Mouse (Mus musculus) frontal cortex, adult 2 months (tissue): ENCODE measurements around the gene Nepro. TPM values are rescaled to one million over a fixed set of nuclear protein-coding genes. Genes with fewer than 3 reads are reported as not detected.

ENCODE experiments used
- DNase-seq, 2 experiments: peaks; one replicate each; pipeline ENCODE4 v3.0.0; 2022; ENCODE audit warnings: low spot score in 1 of 2; ENCODE audit errors: extremely low spot score in 1 of 2
- polyA plus RNA-seq: library from polyadenylated mRNA; depleted of rRNA; stranded (reverse); fragments of >200 nt; gene quantifications from 2 replicates; pipeline ENCODE4 v1.2.3, GENCODE M21; 2012; rRNA removed

Gene Nepro
- polyA plus RNA-seq, 1 experiment = 3.9 TPM

DNA sequence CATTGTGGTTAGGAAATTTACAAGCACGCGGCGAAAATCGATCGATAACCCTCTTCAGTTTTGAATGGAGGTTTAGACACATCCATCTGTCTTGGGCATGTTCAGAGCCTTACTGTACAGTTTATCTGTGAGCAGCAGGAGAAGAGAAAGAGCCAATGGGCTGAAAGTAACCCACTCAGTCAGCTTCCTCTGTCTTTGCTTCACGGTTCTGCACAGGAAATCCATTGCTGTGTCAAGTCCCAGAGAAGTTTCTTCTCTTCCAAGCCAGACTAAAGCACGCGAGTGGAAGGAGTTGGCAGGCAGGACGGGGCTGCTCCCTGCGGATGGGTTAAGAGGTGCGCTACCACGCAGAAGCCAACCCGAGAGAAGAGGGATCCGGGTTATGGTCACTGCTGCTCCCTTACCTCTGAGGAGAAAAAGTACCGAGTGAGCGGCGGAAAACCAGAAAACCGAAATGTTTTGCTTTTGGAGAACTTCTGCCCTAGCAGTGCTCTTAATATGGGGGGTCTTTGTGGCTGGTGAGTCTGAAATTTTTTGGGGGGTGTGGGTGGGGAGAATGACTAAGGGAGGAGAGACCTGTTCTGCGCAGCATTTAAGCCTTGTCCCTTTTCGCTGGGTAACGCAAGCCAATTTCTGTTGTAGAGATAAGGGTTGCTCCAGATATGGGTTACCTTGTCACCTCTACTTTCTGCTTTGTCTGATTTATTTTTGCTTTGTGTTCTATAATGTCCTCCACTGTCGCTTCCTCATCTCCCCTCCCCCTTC lies 41.6 kb downstream of the Nepro start, which contains the start of gene Cd200r1:
Gene Cd200r1, plus strand, starts transcription at position 182 of the 765 bp plus-strand sequence.
- no peak for DNase-seq

DNA sequence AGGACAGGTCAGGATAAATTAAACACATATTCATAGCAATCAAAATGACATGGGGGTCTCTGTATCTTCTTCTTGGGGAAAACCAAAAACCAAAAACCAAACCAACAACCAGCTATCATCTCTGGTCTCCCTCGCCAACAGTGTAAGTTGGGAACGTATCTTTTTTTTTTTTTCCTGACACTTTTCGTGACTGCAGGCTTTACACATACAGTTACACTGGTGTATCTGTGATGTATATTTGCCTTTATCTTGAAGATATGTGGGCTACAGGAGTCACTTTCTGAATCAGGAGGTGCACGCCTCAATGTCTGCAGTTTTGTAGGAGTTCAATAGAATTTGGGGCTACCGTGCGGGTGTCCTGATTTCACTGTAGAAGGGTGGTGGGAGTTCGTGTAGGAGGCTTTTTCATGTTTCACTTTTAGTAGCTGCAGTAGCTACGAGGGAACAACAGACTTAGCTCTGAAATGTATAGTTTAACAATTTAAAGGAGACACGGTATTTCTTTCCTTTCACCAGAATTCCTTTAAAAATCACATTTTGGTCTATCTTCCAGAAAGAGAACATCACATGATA lies 42.3 kb downstream of the Nepro start:
- DNase-seq = peak; percentile 37 to 65

DNA sequence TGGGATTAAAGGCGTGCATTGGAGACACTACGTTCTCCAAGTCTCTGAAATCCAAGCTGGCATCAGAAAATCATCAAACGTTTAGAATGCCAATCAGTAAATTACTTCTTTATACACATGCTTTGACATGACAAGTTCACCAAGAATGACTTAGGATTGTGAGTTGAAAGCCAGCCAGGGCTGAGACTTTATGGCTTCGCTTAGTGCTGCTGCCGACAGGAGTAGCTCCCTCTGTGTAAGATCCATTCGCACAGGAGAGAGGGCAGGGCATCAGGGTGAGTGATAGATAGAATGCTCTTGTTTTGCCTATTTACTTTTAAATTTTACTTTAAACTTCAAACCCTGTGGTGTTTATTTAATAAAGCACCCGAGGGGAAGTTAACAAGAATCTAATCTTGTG lies 43.4 kb downstream of the Nepro start:
- no peak for DNase-seq

DNA sequence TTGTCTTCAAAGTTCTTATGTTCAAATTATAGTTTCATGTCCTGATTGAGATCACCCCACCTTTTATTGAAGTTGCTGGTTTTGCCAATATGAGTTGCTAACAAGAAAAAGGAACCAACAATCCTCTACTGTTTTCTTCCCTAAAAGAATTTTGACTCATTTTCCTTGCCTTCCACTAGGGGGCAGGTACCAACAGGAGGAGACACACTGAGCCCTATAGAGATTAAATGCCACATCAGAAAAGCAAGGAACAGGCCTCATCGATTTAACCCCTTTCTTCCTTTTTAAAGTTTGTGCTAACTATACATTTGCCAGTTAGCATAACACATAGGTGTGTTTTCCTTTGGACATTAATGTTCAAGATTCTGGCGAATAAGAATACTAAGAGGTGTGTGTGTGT lies 43.9 kb downstream of the Nepro start:
- DNase-seq = peak in 1 of 2 experiments; percentile 42

DNA sequence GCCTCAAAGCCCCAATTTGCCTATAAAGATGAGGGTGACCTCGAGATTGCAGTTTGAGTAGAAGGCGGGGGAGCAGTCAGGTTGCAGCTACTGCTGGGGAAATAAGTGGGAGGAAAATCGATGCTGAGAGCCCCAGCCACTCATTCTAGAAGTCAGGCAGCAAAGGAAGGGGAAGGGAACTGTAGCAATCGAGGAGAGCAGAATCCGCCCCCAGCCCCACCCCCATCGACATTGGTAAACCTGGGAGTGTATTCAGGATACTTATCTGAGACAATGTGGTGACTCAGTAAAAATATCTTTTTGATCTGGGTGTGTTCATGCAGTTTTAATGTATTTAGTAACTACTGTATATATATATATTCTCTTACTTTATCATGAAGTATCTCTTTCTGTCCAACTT lies 48.5 kb downstream of the Nepro start:
- no peak for DNase-seq

DNA sequence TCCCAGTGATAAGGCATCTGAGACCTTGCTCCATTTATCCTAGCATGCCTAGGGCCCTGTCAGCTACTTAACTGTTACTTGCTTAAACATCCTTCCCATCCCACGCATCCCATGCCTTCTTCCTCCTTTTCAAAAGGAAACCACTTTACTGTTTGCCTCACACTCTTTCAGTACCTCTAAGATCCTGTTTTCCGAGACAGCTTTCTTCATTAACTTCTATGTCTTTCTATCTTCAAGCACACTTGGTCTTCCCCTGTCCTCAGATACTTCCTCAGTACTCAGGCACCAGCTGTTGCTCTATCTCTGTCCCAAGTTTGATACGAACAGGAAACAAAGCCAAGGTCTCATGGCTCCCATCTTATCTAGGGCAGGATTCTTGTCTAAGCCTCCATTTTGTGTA lies 49.6 kb downstream of the Nepro start:
- DNase-seq = no peak

DNA sequence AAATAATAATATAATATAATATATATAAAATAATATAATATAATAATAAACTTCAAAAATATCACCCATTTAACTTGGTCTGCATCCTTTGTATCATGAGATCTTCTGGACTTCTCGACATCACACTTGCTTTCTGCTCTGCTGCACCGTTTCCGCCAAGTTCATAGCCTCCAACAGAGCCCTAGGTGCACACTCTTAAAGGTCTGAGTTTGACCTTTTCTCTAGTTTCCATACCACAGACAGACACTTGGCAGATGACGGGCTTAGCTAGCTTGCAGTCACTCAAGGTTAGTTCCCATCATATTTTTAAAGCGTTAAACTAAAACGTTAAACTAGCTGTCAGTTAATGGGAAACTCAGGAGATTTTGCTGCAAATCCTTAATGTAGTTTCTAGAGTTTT lies 50.1 kb downstream of the Nepro start:
- DNase-seq = no peak

DNA sequence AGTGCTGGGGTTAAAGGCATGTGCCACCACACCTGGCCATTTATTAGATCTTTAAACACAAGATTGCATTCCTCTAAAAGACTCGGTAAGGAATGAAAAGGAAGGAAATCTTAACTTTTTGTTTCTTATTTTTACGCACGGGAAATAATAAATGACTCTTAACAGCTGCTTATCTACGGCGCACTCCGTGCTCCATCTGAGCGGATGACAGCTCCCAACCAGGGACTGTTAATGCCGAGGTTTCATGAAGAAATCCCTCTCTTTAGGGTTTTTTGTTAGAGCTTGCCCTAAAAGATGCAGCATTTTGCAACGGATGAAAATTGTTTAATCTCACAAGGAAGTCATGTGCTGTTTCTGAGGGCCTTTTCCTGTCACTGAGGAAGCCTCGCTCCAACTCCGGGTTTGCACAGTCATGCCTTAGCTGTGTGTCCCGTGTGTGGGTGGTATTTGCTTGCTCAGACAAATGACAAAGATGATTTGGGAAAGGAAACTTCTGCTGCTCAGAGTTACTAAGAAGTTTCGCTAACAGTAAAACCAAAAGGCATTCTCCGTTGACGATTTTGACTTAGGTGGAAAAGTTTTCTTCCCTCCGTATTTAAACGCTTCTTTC lies 54.5 kb downstream of the Nepro start:
- peak in 1 of 2 experiments; percentile 33 for DNase-seq

DNA sequence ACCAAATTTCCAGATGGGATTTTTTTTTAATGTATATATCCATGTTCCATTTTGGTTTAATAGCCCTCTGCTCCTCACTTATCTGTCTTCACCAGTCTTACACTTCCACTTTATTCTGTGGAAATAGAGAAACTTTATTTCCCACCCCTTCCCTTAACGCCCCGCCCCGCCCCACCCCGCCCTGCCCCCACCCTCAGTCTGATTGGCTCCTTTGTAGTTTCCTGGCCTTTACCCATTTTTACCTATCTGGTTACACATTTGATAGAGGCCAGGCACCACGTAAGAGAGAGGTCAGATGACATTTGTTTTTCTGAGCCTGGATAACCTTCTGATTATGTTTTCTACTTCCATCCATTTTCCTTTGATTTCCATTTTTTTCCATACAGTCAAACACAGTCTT lies 55.4 kb downstream of the Nepro start:
- no peak for DNase-seq

DNA sequence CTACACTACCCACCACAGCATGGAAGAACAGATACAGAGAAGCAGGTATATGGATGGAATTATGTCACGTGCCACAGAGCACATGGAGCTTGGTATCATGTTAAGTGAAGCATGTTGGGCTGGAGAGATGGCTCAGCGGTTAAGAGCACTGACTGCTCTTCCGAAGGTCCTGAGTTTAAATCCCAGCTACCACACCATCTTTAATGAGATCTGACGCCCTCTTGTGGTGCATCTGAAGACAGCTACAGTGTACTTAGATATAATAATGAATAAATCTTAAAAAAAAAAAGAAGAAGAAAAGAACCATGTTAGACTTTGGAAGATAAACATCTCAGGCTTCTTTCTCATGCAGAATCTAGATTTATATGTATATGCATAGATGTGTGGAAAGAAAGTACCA lies 56.6 kb downstream of the Nepro start:
- DNase-seq = no peak

Other genes starting within 250 kb of the Nepro start
- 7.9 and 8.5 TPM in 2 replicates for gene Boc, start 165.4 kb upstream of the Nepro start, polyA plus RNA-seq
- gene Gtpbp8, start 22.1 kb downstream of the Nepro start, polyA plus RNA-seq = 18.3 and 18.9 TPM in 2 replicates
- gene Cd200r1, start 41.4 kb downstream of the Nepro start, polyA plus RNA-seq = 0.32 and 0.46 TPM in 2 replicates
- gene Cd200r4, start 87.4 kb downstream of the Nepro start, polyA plus RNA-seq = 0.10 and 0.55 TPM in 2 replicates
- 0.14 TPM in 1 of 2 replicates, not detected in the other for gene Cd200r2, start 142.8 kb downstream of the Nepro start, polyA plus RNA-seq
- not detected in 2 replicates for gene Cd200r3, start 219.4 kb downstream of the Nepro start, polyA plus RNA-seq